Mouse (Mus musculus) forebrain, embryonic 15.5 days (tissue): ENCODE results near the gene Ap3m1. TPM values are rescaled to one million over a fixed set of nuclear protein-coding genes. Genes with fewer than 3 reads are reported as not detected.
A peak's percentile ranks its signal among the peaks of the same experiment; 100 is the strongest.

ENCODE experiments used
- ATAC-seq: fragments of 200-750 bp; cut with Nextera tagmentation; replicated peaks from 2 replicates; pipeline ENCODE4 v1.8.0; 2017; ENCODE audit warnings: mild to moderate bottlenecking, moderate TSS enrichment, moderate library complexity
- H3K27ac ChIP-seq: fragments of 300-500 bp; sonication (generic); replicated peaks from 2 replicates; pipeline ENCODE4 v1.5.1; 2015; ENCODE audit warnings: mild to moderate bottlenecking, inconsistent platforms
- H3K27me3 ChIP-seq: fragments of 300-500 bp; sonication (generic); 2 replicates; pipeline ENCODE4 v1.6.1; 2015; ENCODE audit warnings: inconsistent platforms
- H3K36me3 ChIP-seq: fragments of 300-500 bp; sonication (generic); 2 replicates; pipeline ENCODE4 v1.6.1; 2015; ENCODE audit warnings: mild to moderate bottlenecking, inconsistent platforms
- H3K4me1 ChIP-seq: fragments of 300-500 bp; sonication (generic); 2 replicates; pipeline ENCODE4 v1.6.1; 2015; ENCODE audit warnings: inconsistent platforms
- H3K4me2 ChIP-seq: fragments of 300-500 bp; sonication (generic); replicated peaks from 2 replicates; pipeline ENCODE4 v1.6.1; 2015; ENCODE audit warnings: mild to moderate bottlenecking, inconsistent platforms
- H3K4me3 ChIP-seq: fragments of 300-500 bp; sonication (generic); 2 replicates; pipeline ENCODE4 v1.5.1; 2015; ENCODE audit warnings: mild to moderate bottlenecking, inconsistent platforms
- H3K9ac ChIP-seq: fragments of 300-500 bp; sonication (generic); replicated peaks from 2 replicates; pipeline ENCODE4 v1.6.1; 2015; ENCODE audit warnings: mild to moderate bottlenecking, inconsistent platforms
- H3K9me3 ChIP-seq: fragments of 300-500 bp; sonication (generic); 2 replicates; pipeline ENCODE4 v1.6.1; 2016; ENCODE audit warnings: inconsistent platforms
- WGBS: fragments of 180-500 bp; shearing (Covaris S2); methylation state at CpG from one replicate; pipeline ENCODE4 v1.1.7; 2015; ENCODE audit warnings: mixed read lengths; 5-methylcytosine and 5-hydroxymethylcytosine counted together
- polyA plus RNA-seq: library from polyadenylated mRNA; unstranded; fragments of >200 nt; fragmentation: Nextera tagmentation; extraction: Ambion mirVana; gene quantifications from 2 replicates; pipeline ENCODE4 v1.2.1, GENCODE M21; 2015

The Ap3m1 gene
- polyA plus RNA-seq, 1 experiment from 2014 or later: 107 TPM

- no peak overlapping the region for H3K27ac ChIP-seq
- no peak for ATAC-seq
- peaks cover 55% of the 10 kb centered on the region for H3K36me3 ChIP-seq
- H3K9ac ChIP-seq: no peak overlapping the region
- H3K4me3 ChIP-seq: no peak overlapping the region
- H3K9me3 ChIP-seq: no peaks in the 10 kb centered on the region
- WGBS: 93% methylated on average over 3 of the region's 3 CpGs
- H3K27me3 ChIP-seq: no peaks in the 10 kb centered on the region
- no peak overlapping the region for H3K4me2 ChIP-seq
- no peaks in the 10 kb centered on the region for H3K4me1 ChIP-seq
These were observed 17.5 kb downstream of the Ap3m1 start for GRCm38 (mm10) chr14:21034791-21035190.

GRCm38 (mm10) chr14:21034271-21034670 lies 18.0 kb downstream of the Ap3m1 start:
- H3K4me3 ChIP-seq: no peak overlapping the region
- peaks cover 55% of the 10 kb centered on the region for H3K36me3 ChIP-seq
- H3K27ac ChIP-seq: no peak overlapping the region
- H3K4me1 ChIP-seq: no peaks in the 10 kb centered on the region
- H3K9me3 ChIP-seq: no peaks in the 10 kb centered on the region
- no peaks in the 10 kb centered on the region for H3K27me3 ChIP-seq
- WGBS: 93% methylated on average over 4 of the region's 4 CpGs
- H3K9ac ChIP-seq: no peak overlapping the region
- no peak for ATAC-seq
- no peak overlapping the region for H3K4me2 ChIP-seq

GRCm38 (mm10) chr14:21031783-21032511 lies 20.4 kb downstream of the Ap3m1 start:
- Histone ChIP-seq H3K4me3 (no peak overlapping the region), H3K4me1 (no peaks in the 10 kb centered on the region), H3K9me3 (no peaks in the 10 kb centered on the region), H3K4me2 (no peak overlapping the region), H3K27me3 (no peaks in the 10 kb centered on the region), H3K36me3 (peaks cover 41% of the 10 kb centered on the region), H3K27ac (no peak overlapping the region), H3K9ac (no peak overlapping the region)
- 85% methylated on average over 6 of the region's 6 CpGs for WGBS
- ATAC-seq: no peak

- Histone ChIP-seq H3K9me3 (no peaks in the 10 kb centered on the region), H3K27ac (no peak overlapping the region), H3K4me3 (no peak overlapping the region), H3K36me3 (peaks cover 31% of the 10 kb centered on the region), H3K4me2 (no peak overlapping the region), H3K4me1 (no peaks in the 10 kb centered on the region), H3K27me3 (no peaks in the 10 kb centered on the region), H3K9ac (no peak overlapping the region)
- no peak for ATAC-seq
- 88% methylated on average over 11 of the region's 11 CpGs for WGBS
These were observed 23.2 kb downstream of the Ap3m1 start for GRCm38 (mm10) chr14:21029025-21029659.

- H3K9ac ChIP-seq: no peak overlapping the region
- no peaks in the 10 kb centered on the region for H3K27me3 ChIP-seq
- H3K4me3 ChIP-seq: no peak overlapping the region
- no peaks in the 10 kb centered on the region for H3K4me1 ChIP-seq
- no peak overlapping the region for H3K4me2 ChIP-seq
- H3K36me3 ChIP-seq: peaks cover 28% of the 10 kb centered on the region; the same call in 1 of the 2 replicates
- H3K27ac ChIP-seq: no peak overlapping the region
- H3K9me3 ChIP-seq: no peaks in the 10 kb centered on the region
- ATAC-seq: no peak
These were observed 24.8 kb downstream of the Ap3m1 start for GRCm38 (mm10) chr14:21027542-21027941.

- no peaks in the 10 kb centered on the region for H3K4me1 ChIP-seq
- H3K36me3 ChIP-seq: peaks cover 12% of the 10 kb centered on the region; the same call in 1 of the 2 replicates
- H3K9ac ChIP-seq: no peak overlapping the region
- 93% methylated on average over 8 of the region's 8 CpGs for WGBS
- no peaks in the 10 kb centered on the region for H3K27me3 ChIP-seq
- H3K4me3 ChIP-seq: no peak overlapping the region
- H3K9me3 ChIP-seq: no peaks in the 10 kb centered on the region
- no peak overlapping the region for H3K4me2 ChIP-seq
- H3K27ac ChIP-seq: no peak overlapping the region
- ATAC-seq: no peak
These were observed 31.9 kb downstream of the Ap3m1 start for GRCm38 (mm10) chr14:21020435-21020834.

- Histone ChIP-seq H3K36me3 (peaks cover 11% of the 10 kb centered on the region; the same call in 1 of the 2 replicates), H3K4me3 (no peak overlapping the region), H3K4me1 (no peaks in the 10 kb centered on the region), H3K4me2 (no peak overlapping the region), H3K27ac (no peak overlapping the region), H3K9me3 (no peaks in the 10 kb centered on the region), H3K27me3 (no peaks in the 10 kb centered on the region), H3K9ac (no peak overlapping the region)
- WGBS: 24% methylated on average over 3 of the region's 3 CpGs
- peak; percentile 75 for ATAC-seq
These were observed 33.3 kb downstream of the Ap3m1 start for GRCm38 (mm10) chr14:21018977-21019376.

- ATAC-seq: no peak
- H3K9ac ChIP-seq: no peak overlapping the region
- H3K9me3 ChIP-seq: no peaks in the 10 kb centered on the region
- H3K27me3 ChIP-seq: no peaks in the 10 kb centered on the region
- no peak overlapping the region for H3K4me3 ChIP-seq
- H3K4me2 ChIP-seq: no peak overlapping the region
- 93% methylated on average over 5 of the region's 5 CpGs for WGBS
- no peak overlapping the region for H3K27ac ChIP-seq
- H3K4me1 ChIP-seq: no peaks in the 10 kb centered on the region
- H3K36me3 ChIP-seq: peaks cover 8% of the 10 kb centered on the region; the same call in 1 of the 2 replicates
These were observed 34.4 kb downstream of the Ap3m1 start for GRCm38 (mm10) chr14:21017871-21018270.

GRCm38 (mm10) chr14:21013800-21014334 lies 38.4 kb downstream of the Ap3m1 start:
- ATAC-seq: no peak
- H3K27ac ChIP-seq: no peak overlapping the region
- H3K9me3 ChIP-seq: no peaks in the 10 kb centered on the region
- H3K27me3 ChIP-seq: no peaks in the 10 kb centered on the region
- peaks cover 7% of the 10 kb centered on the region; the same call in 1 of the 2 replicates for H3K36me3 ChIP-seq
- no peak overlapping the region for H3K4me2 ChIP-seq
- H3K4me1 ChIP-seq: no peaks in the 10 kb centered on the region
- no peak overlapping the region for H3K9ac ChIP-seq
- 91% methylated on average over 5 of the region's 5 CpGs for WGBS
- H3K4me3 ChIP-seq: no peak overlapping the region

- ATAC-seq: no peak
- no peaks in the 10 kb centered on the region for H3K27me3 ChIP-seq
- WGBS: 92% methylated on average over 4 of the region's 4 CpGs
- no peaks in the 10 kb centered on the region; the same call in 1 of the 2 replicates for H3K36me3 ChIP-seq
- no peaks in the 10 kb centered on the region for H3K9me3 ChIP-seq
- no peak overlapping the region for H3K9ac ChIP-seq
- H3K4me2 ChIP-seq: no peak overlapping the region
- H3K4me1 ChIP-seq: peaks cover 10% of the 10 kb centered on the region
- H3K27ac ChIP-seq: no peak overlapping the region
- no peak overlapping the region for H3K4me3 ChIP-seq
These were observed 52.7 kb downstream of the Ap3m1 start for GRCm38 (mm10) chr14:20999617-21000016.

GRCm38 (mm10) chr14:20997548-20997947 lies 54.8 kb downstream of the Ap3m1 start:
- H3K9ac ChIP-seq: no peak overlapping the region
- peaks cover 13% of the 10 kb centered on the region for H3K4me1 ChIP-seq
- no peaks in the 10 kb centered on the region for H3K9me3 ChIP-seq
- H3K27me3 ChIP-seq: no peaks in the 10 kb centered on the region
- ATAC-seq: no peak
- no peak overlapping the region for H3K4me2 ChIP-seq
- H3K36me3 ChIP-seq: no peaks in the 10 kb centered on the region
- H3K4me3 ChIP-seq: no peak overlapping the region
- H3K27ac ChIP-seq: 0 out of 2 replicates have a peak overlapping the region, but pooled peaks have one; percentile 40
- WGBS: 17% methylated on average over 3 of the region's 3 CpGs

GRCm38 (mm10) chr14:20996361-20996760 lies 55.9 kb downstream of the Ap3m1 start:
- no peak for ATAC-seq
- no peak overlapping the region for H3K27ac ChIP-seq
- H3K36me3 ChIP-seq: no peaks in the 10 kb centered on the region
- 59% methylated on average over 5 of the region's 5 CpGs for WGBS
- no peak overlapping the region for H3K9ac ChIP-seq
- no peak overlapping the region for H3K4me3 ChIP-seq
- H3K9me3 ChIP-seq: no peaks in the 10 kb centered on the region
- H3K4me1 ChIP-seq: peaks cover 13% of the 10 kb centered on the region
- H3K4me2 ChIP-seq: no peak overlapping the region
- no peaks in the 10 kb centered on the region for H3K27me3 ChIP-seq
